Mouse (Mus musculus) retina, adult 2 months (tissue): ENCODE data around the gene Kndc1.

ENCODE experiments used
- DNase-seq: peaks from one replicate; pipeline ENCODE4 v3.0.0-alpha.2; 2012; ENCODE audit warnings: low read depth, low spot score

Kndc1 gene

GRCm38 (mm10) chr7:139988272-139988671 lies 93.8 kb downstream of the Kndc1 start:
- no peak for DNase-seq

GRCm38 (mm10) chr7:139990864-139991394 lies 96.4 kb downstream of the Kndc1 start:
- DNase-seq: no peak
